Mouse (Mus musculus): ENCODE measurements around the gene Orai2. TPM values are rescaled to one million over a fixed set of nuclear protein-coding genes. Genes with fewer than 3 reads are reported as not detected.
"Not testable (repeated sequence)": the region's sequence is repeated elsewhere in the genome, so short reads cannot be mapped to it uniquely, and the experiment has no call there.

The Orai2 gene
- polyA plus RNA-seq, 1 experiment = 276 TPM

- peaks cover 19% of the 10 kb centered on the region for H3K36me3 ChIP-seq (ENCODE audit: control insufficient read depth, insufficient read depth, low read length)
Measured at GRCm38 (mm10) chr5:136135571-136136291, 34.8 kb downstream of the Orai2 start, which contains the start of the genes Lrwd1 and Alkbh4. Lrwd1 (minus strand) TSS chr5:136136074. Alkbh4 (plus strand) TSS chr5:136136146.

GRCm38 (mm10) chr5:136122165-136122564 is 48.3 kb downstream of the Orai2 start:
- no peak overlapping the region for H3K4me3 ChIP-seq (ENCODE audit: control insufficient read depth, insufficient read depth, low read length)
- H3K36me3 ChIP-seq (ENCODE audit: control insufficient read depth, insufficient read depth, low read length) = peaks cover 46% of the 10 kb centered on the region
- WGBS = 97% methylated on average over 10 of the region's 10 CpGs
- H3K4me1 ChIP-seq (replicated peaks; ENCODE audit: control insufficient read depth, insufficient read depth, low read length) = peaks cover 10% of the 10 kb centered on the region
- no peak overlapping the region for H3K27ac ChIP-seq (ENCODE audit: control insufficient read depth, insufficient read depth, low read length)
- TF ChIP-seq POLR2A (IDR thresholded peaks at IDR 0.05; ENCODE audit: control insufficient read depth, extremely low read depth, insufficient read depth, low read length, poor library complexity) = no peak
- no peak for TF ChIP-seq CTCF (IDR thresholded peaks at IDR 0.05; ENCODE audit: borderline replicate concordance, control insufficient read depth, extremely low read depth, insufficient read depth, low read length, poor library complexity)
- no peaks in the 10 kb centered on the region for H3K27me3 ChIP-seq (ENCODE audit: control insufficient read depth, insufficient read depth, low read length)
- no peak for DNase-seq

More at GRCm38 (mm10) chr5:136135571-136136291, 34.8 kb downstream of the Orai2 start, which contains the start of the genes Lrwd1 and Alkbh4:
- peak; percentile 97 for DNase-seq
- Histone ChIP-seq H3K4me1 (replicated peaks; ENCODE audit: control insufficient read depth, insufficient read depth, low read length) (peaks cover 19% of the 10 kb centered on the region), H3K27me3 (ENCODE audit: control insufficient read depth, insufficient read depth, low read length) (no peaks in the 10 kb centered on the region), H3K27ac (ENCODE audit: control insufficient read depth, insufficient read depth, low read length) (peak within 1 kb of the TSS; percentile 78), H3K4me3 (ENCODE audit: control insufficient read depth, insufficient read depth, low read length) (peak within 1 kb of the TSS; percentile 96)
- TF ChIP-seq POLR2A (IDR thresholded peaks at IDR 0.05; ENCODE audit: control insufficient read depth, extremely low read depth, insufficient read depth, low read length, poor library complexity) (peak; percentile 69; the same call in 1 of the 2 replicates), CTCF (IDR thresholded peaks at IDR 0.05; ENCODE audit: borderline replicate concordance, control insufficient read depth, extremely low read depth, insufficient read depth, low read length, poor library complexity) (peak; percentile 56; the same call in 1 of the 2 replicates)
- under 1% methylated on average over 60 of the region's 60 CpGs for WGBS

GRCm38 (mm10) chr5:136116784-136117112 is 53.8 kb downstream of the Orai2 start:
- WGBS = under 1% methylated on average over 22 of the region's 22 CpGs
- Histone ChIP-seq H3K4me3 (ENCODE audit: control insufficient read depth, insufficient read depth, low read length) (peak overlapping the region; percentile 63), H3K27ac (ENCODE audit: control insufficient read depth, insufficient read depth, low read length) (no peak overlapping the region), H3K27me3 (ENCODE audit: control insufficient read depth, insufficient read depth, low read length) (no peaks in the 10 kb centered on the region), H3K36me3 (ENCODE audit: control insufficient read depth, insufficient read depth, low read length) (peaks cover 8% of the 10 kb centered on the region; the same call in 1 of the 2 replicates), H3K4me1 (replicated peaks; ENCODE audit: control insufficient read depth, insufficient read depth, low read length) (peaks cover 11% of the 10 kb centered on the region)
- DNase-seq = no peak
- TF ChIP-seq CTCF (IDR thresholded peaks at IDR 0.05; ENCODE audit: borderline replicate concordance, control insufficient read depth, extremely low read depth, insufficient read depth, low read length, poor library complexity) = no peak
- no peak for TF ChIP-seq POLR2A (IDR thresholded peaks at IDR 0.05; ENCODE audit: control insufficient read depth, extremely low read depth, insufficient read depth, low read length, poor library complexity)

- peak within 1 kb of the TSS; percentile 63 for H3K4me3 ChIP-seq (ENCODE audit: control insufficient read depth, insufficient read depth, low read length)
- no peaks in the 10 kb centered on the region for H3K27me3 ChIP-seq (ENCODE audit: control insufficient read depth, insufficient read depth, low read length)
- no peak within 1 kb of the TSS for H3K27ac ChIP-seq (ENCODE audit: control insufficient read depth, insufficient read depth, low read length)
- H3K4me1 ChIP-seq (replicated peaks; ENCODE audit: control insufficient read depth, insufficient read depth, low read length) = peaks cover 11% of the 10 kb centered on the region
- WGBS = 4% methylated on average over 42 of the region's 42 CpGs
- peak; percentile 98 for DNase-seq
- H3K36me3 ChIP-seq (ENCODE audit: control insufficient read depth, insufficient read depth, low read length) = peaks cover 4% of the 10 kb centered on the region; the same call in 1 of the 2 replicates
- TF ChIP-seq POLR2A (IDR thresholded peaks at IDR 0.05; ENCODE audit: control insufficient read depth, extremely low read depth, insufficient read depth, low read length, poor library complexity) (peak; percentile 79), CTCF (IDR thresholded peaks at IDR 0.05; ENCODE audit: borderline replicate concordance, control insufficient read depth, extremely low read depth, insufficient read depth, low read length, poor library complexity) (peak; percentile 99)
Measured at GRCm38 (mm10) chr5:136115891-136116783, 54.4 kb downstream of the Orai2 start, which contains the start of gene Polr2j. Polr2j (plus strand) TSS chr5:136116631.

GRCm38 (mm10) chr5:136113546-136113945 is 57.0 kb downstream of the Orai2 start:
- WGBS = 75% methylated on average over 4 of the region's 4 CpGs
- DNase-seq; H3K27ac ChIP-seq (ENCODE audit: control insufficient read depth, insufficient read depth, low read length); H3K4me3 ChIP-seq (ENCODE audit: control insufficient read depth, insufficient read depth, low read length); H3K27me3 ChIP-seq (ENCODE audit: control insufficient read depth, insufficient read depth, low read length); H3K36me3 ChIP-seq (ENCODE audit: control insufficient read depth, insufficient read depth, low read length): not testable (repeated sequence)
- H3K4me1 ChIP-seq (replicated peaks; ENCODE audit: control insufficient read depth, insufficient read depth, low read length) = peaks cover 10% of the 10 kb centered on the region

- H3K27ac ChIP-seq (ENCODE audit: control insufficient read depth, insufficient read depth, low read length) = no peak overlapping the region
- WGBS = 76% methylated on average over 3 of the region's 3 CpGs
- H3K4me3 ChIP-seq (ENCODE audit: control insufficient read depth, insufficient read depth, low read length) = no peak overlapping the region
- no peaks in the 10 kb centered on the region for H3K36me3 ChIP-seq (ENCODE audit: control insufficient read depth, insufficient read depth, low read length)
- TF ChIP-seq POLR2A (IDR thresholded peaks at IDR 0.05; ENCODE audit: control insufficient read depth, extremely low read depth, insufficient read depth, low read length, poor library complexity) = no peak
- no peak for TF ChIP-seq CTCF (IDR thresholded peaks at IDR 0.05; ENCODE audit: borderline replicate concordance, control insufficient read depth, extremely low read depth, insufficient read depth, low read length, poor library complexity)
- no peaks in the 10 kb centered on the region for H3K4me1 ChIP-seq (replicated peaks; ENCODE audit: control insufficient read depth, insufficient read depth, low read length)
- no peaks in the 10 kb centered on the region for H3K27me3 ChIP-seq (ENCODE audit: control insufficient read depth, insufficient read depth, low read length)
- DNase-seq = no peak
Measured at GRCm38 (mm10) chr5:136109042-136109441, 61.5 kb downstream of the Orai2 start.

All from thymus, adult 2 months (tissue).